Mouse (Mus musculus): Measurements from ENCODE around the gene Hipk2. TPM values are rescaled to one million over a fixed set of nuclear protein-coding genes. Genes with fewer than 3 reads are reported as not detected.
A peak's percentile ranks its signal among the peaks of the same experiment; 100 is the strongest.

Gene Hipk2
- polyA plus RNA-seq, 1 experiment from 2014 or later, result 25.6 TPM

- Histone ChIP-seq H3K27me3 (replicated peaks) (no peaks in the 10 kb centered on the region), H3K4me3 (replicated peaks) (no peak overlapping the region), H3K36me3 (no peaks in the 10 kb centered on the region), H3K9me3 (no peaks in the 10 kb centered on the region), H3K9ac (no peak overlapping the region), H3K27ac (no peak overlapping the region), H3K4me1 (peaks cover 36% of the 10 kb centered on the region), H3K4me2 (no peak overlapping the region)
- ATAC-seq (ENCODE audit: insufficient read depth, low FRiP score, low read depth), result no peak
- 61% methylated on average over 4 of the region's 4 CpGs for WGBS
Observed at GRCm38 (mm10) chr6:38916571-38916970, 40.6 kb upstream of the Hipk2 start.

DNA sequence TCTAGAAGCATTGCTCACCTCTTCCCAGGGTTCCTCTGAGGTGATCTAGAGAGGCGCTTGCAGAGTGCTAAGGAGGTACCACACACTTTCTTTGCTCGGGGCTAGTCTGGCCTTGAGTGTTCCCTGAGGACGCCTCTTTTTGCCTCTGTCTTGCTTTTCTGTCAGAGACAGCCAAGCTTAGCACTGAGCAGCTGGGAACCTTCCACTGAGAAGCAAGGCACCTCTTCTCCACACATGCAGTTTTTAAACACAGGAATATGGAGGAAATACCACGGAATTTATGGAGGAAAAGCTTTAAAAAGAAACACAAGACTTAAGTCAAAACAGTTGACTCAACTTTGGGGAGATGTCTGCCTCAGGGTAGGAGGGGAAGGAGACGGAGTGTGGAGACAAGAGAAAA, 39.8 kb upstream of the Hipk2 start:
- Histone ChIP-seq H3K27ac (no peak overlapping the region), H3K36me3 (no peaks in the 10 kb centered on the region), H3K27me3 (replicated peaks) (no peaks in the 10 kb centered on the region), H3K9me3 (no peaks in the 10 kb centered on the region), H3K4me3 (replicated peaks) (no peak overlapping the region), H3K4me2 (no peak overlapping the region), H3K4me1 (peaks cover 35% of the 10 kb centered on the region; the same call in 1 of the 2 replicates), H3K9ac (no peak overlapping the region)
- WGBS, result 52% methylated on average over 5 of the region's 5 CpGs
- no peak for ATAC-seq (ENCODE audit: insufficient read depth, low FRiP score, low read depth)

- Histone ChIP-seq H3K9me3 (no peaks in the 10 kb centered on the region), H3K27ac (no peak overlapping the region), H3K4me3 (replicated peaks) (no peak overlapping the region), H3K27me3 (replicated peaks) (no peaks in the 10 kb centered on the region), H3K9ac (no peak overlapping the region), H3K4me2 (no peak overlapping the region), H3K36me3 (no peaks in the 10 kb centered on the region), H3K4me1 (peaks cover 27% of the 10 kb centered on the region; the same call in 1 of the 2 replicates)
- 72% methylated on average over 10 of the region's 10 CpGs for WGBS
- no peak for ATAC-seq (ENCODE audit: insufficient read depth, low FRiP score, low read depth)
Observed at GRCm38 (mm10) chr6:38914181-38914580, 38.2 kb upstream of the Hipk2 start.

GRCm38 (mm10) chr6:38913386-38914042, 37.5 kb upstream of the Hipk2 start:
- Histone ChIP-seq H3K4me3 (replicated peaks) (no peak overlapping the region), H3K9ac (no peak overlapping the region), H3K4me1 (peaks cover 26% of the 10 kb centered on the region; the same call in 1 of the 2 replicates), H3K4me2 (no peak overlapping the region), H3K9me3 (no peaks in the 10 kb centered on the region), H3K27me3 (replicated peaks) (no peaks in the 10 kb centered on the region), H3K36me3 (no peaks in the 10 kb centered on the region), H3K27ac (no peak overlapping the region)
- no peak for ATAC-seq (ENCODE audit: insufficient read depth, low FRiP score, low read depth)
- 74% methylated on average over 13 of the region's 13 CpGs for WGBS

- 74% methylated on average over 9 of the region's 9 CpGs for WGBS
- no peaks in the 10 kb centered on the region for H3K9me3 ChIP-seq
- no peak overlapping the region for H3K4me2 ChIP-seq
- H3K27me3 ChIP-seq (replicated peaks), result no peaks in the 10 kb centered on the region
- no peak overlapping the region for H3K27ac ChIP-seq
- ATAC-seq (ENCODE audit: insufficient read depth, low FRiP score, low read depth), result no peak
- H3K4me1 ChIP-seq, result peaks cover 24% of the 10 kb centered on the region; the same call in 1 of the 2 replicates
- no peaks in the 10 kb centered on the region for H3K36me3 ChIP-seq
- no peak overlapping the region for H3K4me3 ChIP-seq (replicated peaks)
- no peak overlapping the region for H3K9ac ChIP-seq
Observed at GRCm38 (mm10) chr6:38912845-38913244, 36.9 kb upstream of the Hipk2 start.

GRCm38 (mm10) chr6:38912121-38912660, 36.2 kb upstream of the Hipk2 start:
- no peak overlapping the region for H3K4me2 ChIP-seq
- H3K9me3 ChIP-seq, result no peaks in the 10 kb centered on the region
- no peaks in the 10 kb centered on the region for H3K36me3 ChIP-seq
- H3K9ac ChIP-seq, result no peak overlapping the region
- H3K4me1 ChIP-seq, result peaks cover 21% of the 10 kb centered on the region; the same call in 1 of the 2 replicates
- H3K27ac ChIP-seq, result no peak overlapping the region
- H3K4me3 ChIP-seq (replicated peaks), result no peak overlapping the region
- no peak for ATAC-seq (ENCODE audit: insufficient read depth, low FRiP score, low read depth)
- H3K27me3 ChIP-seq (replicated peaks), result no peaks in the 10 kb centered on the region

GRCm38 (mm10) chr6:38910828-38911559, 35.0 kb upstream of the Hipk2 start:
- H3K9ac ChIP-seq, result no peak overlapping the region
- no peak overlapping the region for H3K4me2 ChIP-seq
- no peaks in the 10 kb centered on the region for H3K36me3 ChIP-seq
- WGBS, result 43% methylated on average over 3 of the region's 3 CpGs
- no peaks in the 10 kb centered on the region for H3K9me3 ChIP-seq
- peak; percentile 94 for ATAC-seq (ENCODE audit: insufficient read depth, low FRiP score, low read depth)
- no peaks in the 10 kb centered on the region for H3K27me3 ChIP-seq (replicated peaks)
- H3K4me1 ChIP-seq, result peaks cover 17% of the 10 kb centered on the region; the same call in 1 of the 2 replicates
- peak overlapping the region; percentile 40; the same call in 1 of the 2 replicates for H3K27ac ChIP-seq
- no peak overlapping the region for H3K4me3 ChIP-seq (replicated peaks)

GRCm38 (mm10) chr6:38908401-38908800, 32.4 kb upstream of the Hipk2 start:
- Histone ChIP-seq H3K9ac (no peak overlapping the region), H3K4me1 (peaks cover 10% of the 10 kb centered on the region; the same call in 1 of the 2 replicates), H3K4me2 (no peak overlapping the region), H3K27ac (no peak overlapping the region), H3K27me3 (replicated peaks) (no peaks in the 10 kb centered on the region), H3K4me3 (replicated peaks) (no peak overlapping the region), H3K9me3 (no peaks in the 10 kb centered on the region), H3K36me3 (no peaks in the 10 kb centered on the region)
- ATAC-seq (ENCODE audit: insufficient read depth, low FRiP score, low read depth), result no peak
- 88% methylated on average over 6 of the region's 6 CpGs for whole genome bisulfite sequencing

- H3K4me1 ChIP-seq, result 0 out of 2 replicates have a peak, but pooled peaks cover 3% of the 10 kb centered on the region
- no peaks in the 10 kb centered on the region for H3K27me3 ChIP-seq (replicated peaks)
- H3K4me3 ChIP-seq (replicated peaks), result no peak overlapping the region
- H3K4me2 ChIP-seq, result no peak overlapping the region
- WGBS, result 83% methylated on average over 6 of the region's 6 CpGs
- H3K27ac ChIP-seq, result no peak overlapping the region
- H3K9me3 ChIP-seq, result no peaks in the 10 kb centered on the region
- no peak for ATAC-seq (ENCODE audit: insufficient read depth, low FRiP score, low read depth)
- H3K9ac ChIP-seq, result no peak overlapping the region
- H3K36me3 ChIP-seq, result no peaks in the 10 kb centered on the region
Observed at GRCm38 (mm10) chr6:38906005-38906404, 30.0 kb upstream of the Hipk2 start.

GRCm38 (mm10) chr6:38902820-38903439, 27.0 kb upstream of the Hipk2 start:
- 82% methylated on average over 10 of the region's 10 CpGs for WGBS
- no peak for ATAC-seq (ENCODE audit: insufficient read depth, low FRiP score, low read depth)
- Histone ChIP-seq H3K27ac (0 out of 2 replicates have a peak overlapping the region, but pooled peaks have one; percentile 6), H3K9ac (no peak overlapping the region), H3K4me3 (replicated peaks) (no peak overlapping the region), H3K36me3 (no peaks in the 10 kb centered on the region), H3K4me1 (no peaks in the 10 kb centered on the region), H3K4me2 (no peak overlapping the region), H3K9me3 (no peaks in the 10 kb centered on the region), H3K27me3 (replicated peaks) (no peaks in the 10 kb centered on the region)

DNA sequence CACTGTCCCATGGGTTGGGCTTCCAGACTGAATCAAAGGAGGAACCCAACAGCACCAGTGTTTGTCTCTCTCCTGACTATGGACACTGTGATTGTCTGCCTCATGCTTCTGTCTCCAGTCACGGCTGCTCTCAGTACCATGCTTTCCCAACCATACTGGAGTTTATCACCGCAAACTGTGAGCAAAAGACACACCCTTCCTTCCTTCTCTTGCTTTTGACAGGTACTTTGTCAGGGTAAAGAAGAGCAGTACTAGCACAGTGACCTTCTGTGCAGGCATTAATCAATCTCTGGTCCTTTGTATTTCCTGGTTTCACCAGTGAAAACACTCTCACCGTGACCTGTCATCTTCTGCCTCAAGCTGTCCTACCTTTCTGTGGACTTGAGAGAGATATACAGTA, 25.7 kb upstream of the Hipk2 start:
- Histone ChIP-seq H3K27ac (no peak overlapping the region), H3K9me3 (no peaks in the 10 kb centered on the region), H3K27me3 (replicated peaks) (no peaks in the 10 kb centered on the region), H3K4me2 (no peak overlapping the region), H3K9ac (no peak overlapping the region), H3K4me3 (replicated peaks) (no peak overlapping the region), H3K36me3 (no peaks in the 10 kb centered on the region), H3K4me1 (no peaks in the 10 kb centered on the region)
- no peak for ATAC-seq (ENCODE audit: insufficient read depth, low FRiP score, low read depth)
- WGBS, result 44% methylated on average over 3 of the region's 3 CpGs

- Histone ChIP-seq H3K4me2 (no peak overlapping the region), H3K27me3 (replicated peaks) (no peaks in the 10 kb centered on the region), H3K27ac (no peak overlapping the region), H3K9ac (no peak overlapping the region), H3K4me1 (no peaks in the 10 kb centered on the region), H3K36me3 (no peaks in the 10 kb centered on the region), H3K4me3 (replicated peaks) (no peak overlapping the region), H3K9me3 (no peaks in the 10 kb centered on the region)
- no peak for ATAC-seq (ENCODE audit: insufficient read depth, low FRiP score, low read depth)
- WGBS, result 78% methylated on average over 4 of the region's 4 CpGs
Observed at GRCm38 (mm10) chr6:38901152-38901551, 25.2 kb upstream of the Hipk2 start.

Data from stomach, embryonic 15.5 days (tissue).